Mouse (Mus musculus): ENCODE measurements around the gene Efna4.

- TF ChIP-seq CTCF (IDR thresholded peaks at IDR 0.05; ENCODE audit: control insufficient read depth, insufficient read depth, insufficient replicate concordance, low read depth, low read length) (no peak), POLR2A (IDR thresholded peaks at IDR 0.05; ENCODE audit: control insufficient read depth, low read depth, low read length) (no peak)
Observed at GRCm38 (mm10) chr3:89314791-89315190, 23.0 kb downstream of the Efna4 start.

Measured in testis, adult 2 months (tissue).